Mouse (Mus musculus): ENCODE measurements around the gene Zfp982.
"Not testable (repeated sequence)": the region's sequence is repeated elsewhere in the genome, so short reads cannot be mapped to it uniquely, and the experiment has no call there.

Zfp982 gene

DNA sequence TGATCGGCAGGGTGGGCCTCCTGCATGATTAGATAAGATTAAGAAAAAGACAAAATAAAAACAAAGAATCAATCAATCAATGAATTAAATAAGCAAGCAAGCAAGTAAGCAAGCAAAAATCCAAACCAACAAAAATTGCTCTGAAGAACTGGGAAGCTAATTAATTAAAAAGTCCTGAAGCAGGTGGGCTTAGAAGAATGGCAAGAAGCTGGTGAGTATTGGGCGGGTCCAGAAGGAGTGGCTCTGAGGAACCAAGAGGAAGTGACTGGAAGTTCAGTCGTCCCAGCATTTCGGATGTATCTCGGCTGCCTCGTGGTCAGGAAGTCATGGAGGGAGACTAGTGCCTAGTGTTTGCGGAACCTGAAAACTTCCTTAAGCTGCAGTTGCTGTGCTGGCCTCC is at the start of gene Zfp982:
TSS of gene Zfp982 (plus strand) at position 301 of the 400 bp plus-strand sequence.
- DNase-seq, result not testable (repeated sequence)

DNA sequence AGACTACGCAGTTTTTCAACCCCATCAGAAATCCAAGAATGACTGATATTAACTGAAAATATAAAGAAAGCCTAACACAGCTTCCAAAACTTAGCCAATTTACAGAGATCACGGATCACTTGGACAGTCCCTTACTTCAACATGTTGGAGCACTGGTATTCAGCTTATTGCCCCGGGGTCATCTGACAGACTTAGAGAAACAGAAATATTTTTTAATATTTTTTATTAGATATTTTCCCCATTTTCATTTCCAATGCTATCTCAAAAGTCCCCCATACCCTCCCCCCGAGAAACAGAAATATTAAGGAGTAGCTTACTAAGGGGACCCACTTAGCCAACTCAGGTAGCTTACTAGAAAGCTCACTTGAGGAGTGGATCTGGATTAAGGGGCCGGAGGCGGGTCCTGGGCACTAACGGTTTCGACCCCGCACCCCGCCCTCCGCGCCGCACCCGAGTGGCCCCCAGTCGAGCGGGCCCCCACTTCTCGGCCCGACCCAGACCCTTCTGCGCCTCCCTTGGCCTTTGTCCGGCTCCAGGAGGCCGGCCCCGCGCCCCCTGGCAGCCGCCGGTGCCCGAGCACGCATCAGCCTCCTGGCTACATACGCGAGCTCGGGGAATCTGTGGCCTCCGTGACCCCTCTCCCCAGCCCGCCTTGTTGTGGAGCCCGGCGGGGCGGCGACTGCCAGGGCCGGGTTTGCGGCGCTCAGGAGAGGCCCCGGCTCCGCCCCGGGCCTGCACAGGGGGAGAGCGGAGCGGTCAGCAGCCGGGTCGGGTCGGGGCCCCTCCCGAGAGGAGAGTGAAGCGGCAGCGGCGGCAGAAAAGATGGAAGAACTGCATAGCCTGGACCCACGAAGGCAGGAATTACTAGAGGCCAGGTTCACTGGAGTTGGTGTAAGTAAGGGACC is 49.3 kb upstream of the Zfp982 start:
- not testable (repeated sequence) for DNase-seq

DNA sequence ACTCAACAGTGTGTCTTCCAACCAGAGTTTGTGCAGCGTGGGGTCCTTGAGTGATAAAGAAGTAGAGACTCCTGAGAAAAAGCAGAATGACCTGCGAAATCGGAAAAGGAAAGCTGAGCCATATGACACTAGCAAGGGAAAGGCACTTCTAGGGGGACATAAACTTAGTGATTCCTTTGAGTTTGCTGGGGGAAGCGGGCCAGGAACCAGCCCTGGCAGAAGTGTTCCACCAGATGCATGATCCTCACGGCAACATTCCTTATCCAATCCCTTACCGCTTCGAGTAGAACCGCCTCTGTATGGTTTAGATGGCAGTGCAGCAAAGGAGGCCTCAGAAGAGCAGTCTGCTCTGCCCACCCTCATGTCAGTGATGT is 48.7 kb upstream of the Zfp982 start:
- DNase-seq, result not testable (repeated sequence)

DNA sequence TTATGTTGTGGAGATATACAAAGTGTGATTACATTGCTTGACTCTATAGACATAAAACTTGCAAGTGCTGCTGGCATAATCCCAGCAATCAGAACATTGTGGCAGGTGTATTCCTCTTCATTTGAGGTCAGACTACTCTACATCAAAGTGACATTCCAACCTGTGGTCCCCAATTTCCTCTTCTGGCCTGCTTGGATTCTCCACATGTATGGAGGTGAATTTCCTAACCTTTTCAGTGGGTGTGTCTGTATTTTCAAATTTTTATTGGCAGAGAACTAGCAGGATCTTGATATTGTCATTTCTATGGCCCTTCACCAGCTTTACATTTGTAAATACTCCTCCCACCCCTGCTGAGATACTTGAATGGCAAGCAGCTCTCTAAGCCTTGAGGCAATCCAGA is 46.8 kb upstream of the Zfp982 start:
- DNase-seq, result not testable (repeated sequence)

DNA sequence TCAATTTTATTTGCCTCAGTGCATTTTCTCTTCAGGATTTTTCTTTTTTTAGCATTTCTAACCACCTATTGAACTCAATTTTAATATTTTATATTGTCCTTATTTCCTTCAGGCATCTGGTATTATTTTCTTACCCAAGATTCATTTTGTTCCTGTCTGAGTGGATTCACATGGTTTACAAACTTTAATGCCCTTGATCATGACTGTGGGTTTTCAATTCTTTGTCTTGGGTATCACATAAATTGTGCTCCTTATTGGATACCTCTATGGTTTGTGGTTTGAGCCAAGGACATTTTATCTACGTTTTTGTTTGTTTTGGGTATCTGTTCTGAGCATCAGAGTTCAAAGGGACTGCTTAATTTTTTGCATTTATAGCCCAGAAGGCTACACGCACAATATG is 43.9 kb upstream of the Zfp982 start:
- DNase-seq, result no peak

DNA sequence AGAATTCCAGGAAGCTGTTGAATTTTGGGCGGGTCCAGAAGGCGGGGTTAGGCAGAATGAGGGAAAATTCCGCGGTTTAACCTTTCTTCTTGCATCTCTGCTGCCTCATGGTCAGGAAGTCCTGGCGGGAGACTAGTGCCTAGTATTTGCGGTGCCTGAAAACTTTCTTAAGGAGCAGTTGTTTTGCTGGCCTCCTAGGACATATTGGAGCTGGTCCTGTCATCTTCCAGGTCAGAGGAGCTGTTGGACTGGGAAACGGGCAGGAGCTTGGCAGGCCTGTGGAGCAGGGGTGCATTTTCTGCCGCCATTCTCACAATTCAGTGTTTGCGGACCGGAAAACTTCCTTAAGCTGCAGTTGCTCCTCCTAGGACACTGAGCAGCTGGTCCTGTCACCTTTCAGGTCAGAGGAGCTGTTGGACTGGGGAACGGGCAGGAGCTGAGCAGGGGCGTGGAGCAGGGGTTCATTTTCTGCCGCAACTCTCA is 43.1 kb upstream of the Zfp982 start:
- DNase-seq, result no peak

DNA sequence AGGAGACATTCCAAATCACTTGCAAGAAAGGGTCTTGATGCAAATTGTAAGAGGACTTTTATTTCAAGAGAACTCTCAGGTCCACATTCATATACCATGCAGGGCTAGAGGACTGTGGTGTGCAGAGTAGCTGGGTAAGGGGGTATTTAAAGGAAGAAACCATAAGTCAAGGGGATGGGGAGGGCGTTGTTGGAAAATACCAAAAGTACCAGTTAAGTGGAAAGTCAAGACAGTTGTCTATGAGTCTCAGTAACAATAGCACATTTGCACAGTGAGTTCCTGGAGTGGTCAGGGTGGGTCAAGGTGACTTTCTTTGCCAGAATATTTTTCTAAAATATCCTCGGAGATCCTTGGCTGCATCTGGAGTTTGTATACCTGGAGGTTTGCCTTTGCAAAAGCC is 42.2 kb upstream of the Zfp982 start:
- DNase-seq, result not testable (repeated sequence)

DNA sequence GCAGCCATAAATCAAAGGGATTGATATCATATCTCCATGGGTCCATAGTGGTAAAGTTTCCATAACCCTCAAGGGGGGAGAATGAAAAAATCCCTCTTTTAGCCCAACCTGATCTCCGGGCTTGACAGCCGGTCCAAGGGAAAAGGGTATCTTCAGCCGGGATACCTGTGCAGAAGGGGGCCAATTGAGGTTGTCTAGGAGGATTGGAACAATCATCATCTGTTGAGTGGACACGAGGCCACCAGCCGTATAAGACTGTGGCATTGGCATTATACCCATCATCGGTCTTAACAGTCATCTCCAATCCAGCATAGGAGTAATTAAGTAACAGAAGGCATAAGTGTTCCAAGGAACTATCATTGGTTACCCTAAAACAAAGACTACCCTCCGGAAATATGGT is 25.0 kb upstream of the Zfp982 start:
- not testable (repeated sequence) for DNase-seq

DNA sequence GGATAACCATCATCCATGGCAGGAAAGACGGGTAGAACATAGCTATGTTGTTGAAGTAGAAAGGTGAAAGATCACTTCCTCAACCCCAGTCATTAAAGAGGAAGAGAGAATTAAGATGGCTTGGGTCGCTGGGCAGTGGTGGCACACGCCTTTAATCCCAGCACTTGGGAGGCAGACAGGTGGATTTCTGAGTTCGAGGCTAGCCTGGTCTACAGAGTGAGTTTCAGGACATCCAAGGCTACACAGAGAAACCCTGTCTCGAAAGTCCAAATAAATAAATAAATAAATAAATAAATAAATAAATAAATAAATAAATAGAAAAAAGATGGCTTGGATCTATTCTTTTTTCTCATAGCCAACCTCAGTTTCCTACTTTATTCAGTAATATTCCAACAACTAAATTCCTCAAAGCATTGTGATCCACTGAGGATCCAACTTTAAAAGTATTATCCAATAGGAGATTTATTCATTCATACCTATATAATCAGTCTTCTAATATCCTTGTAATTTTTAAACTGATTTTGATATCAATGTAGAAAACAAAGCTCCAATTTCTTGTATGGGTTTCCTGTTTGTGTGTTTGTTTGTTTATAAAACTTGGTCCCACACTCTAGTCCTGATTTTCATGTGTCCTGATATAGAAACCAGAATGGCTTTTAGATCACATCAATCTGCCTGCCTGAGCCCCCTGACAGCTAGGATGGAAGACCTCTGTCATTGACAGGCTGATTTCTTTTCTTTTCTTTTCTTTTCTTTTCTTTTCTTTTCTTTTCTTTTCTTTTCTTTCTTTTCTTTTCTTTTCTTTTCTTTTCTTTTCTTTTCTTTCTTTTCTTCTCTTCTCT is 6.8 kb downstream of the Zfp982 start:
- DNase-seq, result not testable (repeated sequence)

DNA sequence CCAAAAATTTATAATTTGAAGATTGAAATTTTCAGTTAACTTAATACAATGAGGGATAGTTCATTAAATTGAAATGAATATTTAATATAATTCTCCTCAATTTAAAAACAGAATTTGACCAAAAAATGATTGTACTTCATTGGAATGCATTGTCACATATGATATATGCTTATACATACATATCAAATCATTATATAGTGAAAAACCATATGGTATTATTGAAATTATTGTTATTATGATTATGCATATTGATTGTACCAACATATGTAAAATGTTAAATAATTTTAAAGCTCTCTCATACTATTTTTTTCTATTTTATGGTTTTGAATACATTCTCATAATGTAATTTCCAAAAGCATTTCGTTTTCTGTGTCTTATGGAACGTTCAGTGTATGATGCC is 17.0 kb downstream of the Zfp982 start:
- no peak for DNase-seq

DNA sequence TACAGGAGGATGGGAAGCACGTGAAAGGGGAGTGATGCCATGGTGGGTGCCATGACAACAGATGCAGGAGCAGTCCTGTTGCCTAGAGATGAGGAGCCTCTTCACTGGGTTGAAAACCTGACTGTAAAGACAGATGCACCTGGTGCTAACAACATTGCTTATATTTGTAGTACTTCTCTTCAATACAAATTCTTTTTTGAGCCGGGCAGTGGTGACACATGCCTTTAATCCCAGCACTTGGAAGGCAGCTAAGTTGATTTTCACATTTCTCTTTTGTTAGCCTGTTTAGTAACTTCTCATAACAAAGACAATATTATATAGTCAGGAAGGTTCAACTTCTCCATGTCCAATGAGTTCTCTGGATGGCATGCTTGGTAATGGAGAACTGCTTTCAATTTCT is 26.8 kb downstream of the Zfp982 start:
- no peak for DNase-seq

DNA sequence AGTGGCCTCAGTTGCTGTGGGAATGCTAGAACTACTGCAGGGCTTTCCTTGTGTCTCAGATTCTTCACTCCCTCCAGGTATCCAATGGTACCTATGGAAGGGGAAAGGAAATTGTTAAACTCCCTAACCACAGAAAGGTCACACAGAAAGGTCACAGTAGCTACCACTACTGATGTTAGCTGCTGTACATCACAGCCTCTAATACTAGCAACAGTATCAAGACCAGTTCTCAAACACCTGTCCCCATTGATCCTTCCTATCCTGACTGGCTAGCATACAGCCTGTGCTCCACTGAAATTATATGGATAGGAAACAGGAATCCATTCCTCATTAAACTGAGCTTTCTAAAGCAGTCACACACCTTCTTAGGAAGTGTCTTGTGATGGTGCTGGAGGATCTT is 27.9 kb downstream of the Zfp982 start:
- DNase-seq, result no peak

DNA sequence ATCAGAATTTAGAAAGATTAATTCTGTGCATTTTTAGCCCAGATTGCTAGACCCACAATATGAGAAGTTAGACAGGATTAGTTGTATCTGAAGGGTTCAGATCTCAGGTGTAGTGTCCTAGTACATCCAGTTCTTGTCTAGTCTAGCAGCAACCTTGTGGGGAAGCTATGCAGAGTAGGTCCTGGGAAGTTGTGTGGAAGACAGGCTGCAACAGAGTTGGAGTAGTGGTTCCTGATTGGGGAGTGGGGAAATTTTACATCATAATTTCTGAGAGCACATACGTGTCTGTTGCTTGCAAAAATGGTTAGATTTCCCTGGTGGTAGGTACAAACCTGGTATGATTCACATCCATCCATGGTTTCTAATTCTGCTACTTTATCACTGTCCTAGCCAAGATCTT is 32.9 kb downstream of the Zfp982 start:
- no peak for DNase-seq

DNA sequence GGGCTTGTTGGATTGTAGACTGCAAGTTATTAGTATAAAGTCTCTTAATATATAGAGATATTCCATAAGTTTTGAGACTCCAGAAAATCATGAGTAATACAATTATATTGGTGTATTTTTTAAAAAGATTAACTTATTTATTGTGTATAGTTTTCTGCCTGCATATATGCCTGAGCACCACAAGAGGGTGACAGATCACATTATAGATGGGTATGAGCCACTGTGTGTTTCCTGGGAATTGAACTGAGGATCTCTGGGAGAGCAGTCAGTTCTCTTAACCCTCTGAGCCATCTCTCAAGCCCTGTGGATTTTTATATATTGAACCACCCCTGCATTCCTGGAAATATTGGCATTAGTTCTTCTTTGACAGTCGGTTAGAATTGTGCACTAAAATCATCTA is 38.1 kb downstream of the Zfp982 start:
- no peak for DNase-seq

DNA sequence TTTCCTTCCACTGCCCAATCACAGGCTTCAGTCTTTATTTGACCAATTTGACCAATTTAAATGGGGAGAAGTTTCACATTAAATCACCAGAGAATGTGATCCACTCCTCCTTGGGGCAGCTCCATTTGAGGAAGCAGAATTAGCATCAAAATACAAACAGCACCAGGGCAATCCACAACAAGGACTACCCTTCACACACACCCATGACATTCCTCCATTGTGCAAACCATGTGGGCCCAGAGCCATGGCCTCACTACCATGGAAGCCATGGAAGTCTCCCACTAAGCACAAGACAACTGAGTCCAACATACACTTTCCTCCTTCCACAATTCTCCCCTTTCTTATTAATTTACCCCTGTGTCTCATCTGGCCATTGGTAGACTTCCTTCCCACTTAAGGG is 43.7 kb downstream of the Zfp982 start:
- not testable (repeated sequence) for DNase-seq

DNA sequence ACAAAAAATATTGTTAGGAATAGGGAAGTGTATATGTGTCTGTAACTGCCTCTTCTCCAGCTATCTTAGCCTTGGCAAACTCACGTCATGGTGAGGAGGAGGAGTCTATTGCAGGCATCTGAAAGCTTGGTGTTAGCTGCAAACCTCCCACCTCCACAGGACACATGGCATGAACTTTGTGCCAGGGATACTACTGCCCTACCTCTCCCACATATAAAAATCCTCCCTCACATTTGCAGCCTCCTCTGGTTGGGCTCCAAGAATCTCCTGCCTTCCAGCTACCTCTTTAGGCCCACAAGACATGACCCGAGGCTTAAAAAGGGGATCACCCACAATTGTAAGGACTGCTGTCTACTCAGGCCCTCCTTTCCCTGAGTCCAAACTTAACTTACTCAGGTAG is 45.5 kb downstream of the Zfp982 start:
- no peak for DNase-seq

DNA sequence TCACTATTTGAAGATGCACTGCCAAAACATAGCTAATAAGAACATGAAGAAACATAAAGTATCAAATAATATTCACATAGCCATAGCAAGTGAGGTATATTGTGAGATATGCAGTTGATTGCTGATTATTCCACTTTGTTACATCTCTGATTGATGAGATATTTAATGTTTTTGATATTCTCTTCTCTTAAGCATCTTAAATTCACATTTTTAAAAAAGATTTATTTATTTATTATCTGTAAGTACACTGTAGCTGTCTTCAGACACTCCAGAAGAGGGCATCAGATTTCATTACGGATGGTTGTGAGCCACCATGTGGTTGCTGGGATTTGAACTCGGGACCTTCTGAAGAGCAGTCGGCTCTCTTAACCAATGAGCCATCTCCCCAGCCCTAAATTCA is 47.7 kb downstream of the Zfp982 start, which contains the start of gene Gm16503:
TSS of gene Gm16503 (plus strand) at position 301 of the 400 bp plus-strand sequence.
- not testable (repeated sequence) for DNase-seq

DNA sequence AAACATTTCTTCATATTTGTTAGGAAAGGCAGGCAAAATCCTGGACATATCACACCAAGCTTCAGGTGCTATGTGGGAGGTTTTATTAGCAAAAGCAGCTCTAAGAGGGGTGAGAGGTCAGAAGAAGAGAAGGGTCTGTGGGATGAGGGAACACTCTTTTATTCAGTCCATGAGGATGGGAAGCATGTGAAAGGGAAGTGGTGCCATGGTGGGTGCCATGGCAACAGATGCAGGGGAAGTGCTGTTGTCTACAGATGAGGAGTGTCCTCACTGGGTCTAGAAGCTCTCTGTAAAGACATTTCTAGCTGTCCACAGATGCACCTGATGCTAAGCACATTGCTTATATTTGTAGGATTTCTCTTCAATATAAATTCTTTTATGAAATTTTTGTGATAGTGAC is 48.9 kb downstream of the Zfp982 start:
- no peak for DNase-seq

DNA sequence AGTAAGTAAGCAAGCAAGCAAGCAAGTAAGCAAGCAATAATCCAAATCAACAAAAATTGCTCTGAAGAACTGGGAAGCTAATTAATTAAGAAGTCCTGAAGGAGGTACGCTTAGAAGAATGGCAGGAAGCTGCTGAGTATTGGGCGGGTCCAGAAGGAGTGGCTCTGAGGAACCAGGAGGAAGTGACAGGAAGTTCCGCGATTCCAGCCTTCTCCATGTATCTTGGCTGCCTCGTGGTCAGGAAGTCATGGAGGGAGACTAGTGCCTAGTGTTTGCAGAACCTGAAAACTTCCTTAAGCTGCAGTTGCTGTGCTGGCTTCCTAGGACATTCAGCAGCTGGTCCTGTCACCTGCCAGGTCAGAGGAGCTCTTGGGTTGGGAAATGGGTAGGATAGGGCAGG is 60.9 kb downstream of the Zfp982 start, which contains the start of gene Zfp985:
TSS of gene Zfp985 (plus strand) at position 207 of the 400 bp plus-strand sequence.
- not testable (repeated sequence) for DNase-seq

DNA sequence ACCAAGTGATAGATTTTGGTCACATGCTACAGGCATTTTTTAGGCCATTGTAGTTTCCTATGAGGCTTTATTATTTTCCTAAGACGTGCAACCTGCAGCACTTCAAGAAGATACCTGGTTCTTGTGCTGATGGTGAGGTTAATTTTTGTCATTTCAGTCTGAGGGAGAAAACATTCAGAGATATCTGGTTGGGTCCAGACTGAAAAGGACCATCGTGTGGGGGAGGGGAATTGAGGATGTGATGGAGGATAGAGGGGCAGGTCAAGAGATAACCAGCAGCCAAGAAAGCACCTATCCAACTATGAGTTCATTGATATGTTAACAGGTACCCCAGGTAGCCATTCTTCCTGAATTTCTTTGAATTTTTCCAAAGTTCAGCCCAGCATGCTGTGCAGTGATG is 62.1 kb downstream of the Zfp982 start:
- not testable (repeated sequence) for DNase-seq

DNA sequence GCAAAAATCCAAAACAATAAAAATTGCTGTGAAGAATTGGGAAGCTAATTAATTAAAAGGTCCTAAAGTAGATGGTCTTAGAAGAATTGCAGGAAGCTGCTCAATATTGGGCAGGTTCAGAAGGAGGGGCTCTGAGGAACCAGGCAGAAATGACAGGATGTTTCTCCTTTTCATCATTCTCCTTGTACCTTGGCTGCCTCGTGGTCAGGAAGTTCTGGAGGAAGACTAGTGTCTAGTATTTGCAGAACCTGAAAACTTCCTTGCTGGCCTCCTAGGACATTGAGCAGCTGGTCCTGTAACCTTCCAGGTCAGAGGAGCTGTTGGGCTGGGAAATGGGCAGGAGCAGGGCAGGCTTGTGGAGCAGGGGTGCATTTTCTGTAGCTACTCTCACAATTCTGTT is 64.7 kb downstream of the Zfp982 start:
- DNase-seq, result not testable (repeated sequence)

DNA sequence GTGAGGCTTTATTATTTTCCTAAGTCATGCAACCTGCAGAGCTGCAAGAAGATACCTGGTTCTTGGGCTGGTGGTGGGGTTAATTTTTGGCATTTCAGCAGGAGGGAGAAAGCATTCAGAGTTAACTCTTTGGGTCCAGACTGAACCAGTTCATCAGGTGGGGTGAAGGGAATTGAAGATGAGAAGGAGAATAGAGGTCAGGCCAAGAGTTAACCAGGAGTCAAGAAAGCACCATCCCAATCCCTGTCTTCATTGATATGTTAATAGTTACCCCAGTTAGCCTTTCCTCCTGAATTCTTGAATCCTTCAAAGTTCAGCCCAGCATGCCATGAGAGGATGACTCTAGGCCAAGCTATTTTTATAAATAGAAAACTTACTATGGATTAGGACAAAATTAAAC is 65.8 kb downstream of the Zfp982 start:
- peak; percentile 17 for DNase-seq

DNA sequence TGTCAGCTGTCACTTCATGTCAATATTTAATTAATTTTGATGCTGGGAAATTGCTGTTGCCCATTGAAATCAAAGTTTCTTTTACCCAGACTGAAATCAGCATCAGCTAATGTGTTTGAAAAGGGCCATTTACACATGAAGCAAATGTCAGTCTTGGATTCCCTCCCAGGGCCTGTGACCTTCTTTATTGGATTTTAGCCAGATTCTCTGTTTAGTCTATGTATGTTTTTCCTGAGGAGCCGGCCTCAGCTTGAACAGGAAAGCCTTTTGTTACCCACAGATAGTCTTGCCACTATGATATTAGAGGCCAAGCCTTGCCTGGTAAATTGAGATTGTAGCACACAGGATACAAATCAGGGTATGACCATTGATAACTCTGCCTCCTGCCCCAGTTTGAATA is 66.9 kb downstream of the Zfp982 start:
- DNase-seq, result peak; percentile 53
